Mouse (Mus musculus): Measurements from ENCODE around the gene Arid1b.

DNA sequence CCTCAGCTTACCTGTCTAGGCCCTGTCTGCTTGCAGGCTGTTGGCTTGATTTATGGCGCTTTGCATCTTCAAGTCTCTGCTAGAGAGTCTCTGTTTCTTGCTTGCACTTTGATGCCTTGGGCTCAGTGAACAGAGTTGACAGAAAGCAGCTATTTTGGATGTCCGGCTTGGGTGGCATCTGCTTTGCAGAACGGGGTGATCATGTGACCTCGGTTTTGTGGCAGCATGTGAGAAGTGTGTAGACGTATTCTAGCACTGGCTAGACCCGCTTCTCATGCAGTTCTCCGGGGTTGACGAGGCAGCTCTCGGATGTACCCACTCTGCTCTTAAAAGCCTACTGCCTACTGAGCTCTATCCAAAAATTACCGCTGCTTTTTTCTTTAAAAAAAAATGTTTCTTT is 22.9 kb downstream of the Arid1b start:
- TF ChIP-seq CTCF (IDR thresholded peaks at IDR 0.05; ENCODE audit: extremely low read depth, insufficient read length, insufficient replicate concordance, low read depth, low read length) (no peak), POLR2A (IDR thresholded peaks at IDR 0.05; ENCODE audit: low read depth, low read length) (no peak)

Measured in small intestine, adult 2 months (tissue).